27 mouse cellular contexts compared by ENCODE assay signal in the genomic region with DNA sequence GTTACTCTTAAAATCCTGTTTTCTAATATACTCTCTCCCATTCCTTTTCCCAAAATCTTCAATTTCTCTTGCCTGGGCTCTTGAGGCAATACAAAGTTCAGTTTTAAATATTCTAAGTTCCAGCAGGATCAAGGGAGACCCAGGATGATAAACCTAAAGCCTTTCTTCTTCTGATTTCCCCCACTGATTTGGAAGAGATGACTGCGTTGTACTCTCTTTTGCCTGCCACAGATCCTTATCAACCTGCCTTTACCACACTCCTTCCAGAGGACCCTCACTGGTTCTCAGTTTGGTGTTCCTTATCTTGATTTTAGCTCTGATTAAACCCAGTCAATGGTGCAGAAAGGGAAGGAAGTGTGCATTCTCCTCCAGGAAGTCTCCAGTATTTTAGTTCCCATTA.
DNase-seq lines count a peak whose midpoint lies in the region; ATAC-seq and TF ChIP-seq lines count a peak whose summit lies in the region.
"Had no signal": no experiment of that assay in that cellular context is flagged by ENCODE, and none has a peak within 500 bp of the region (broad histone marks: within the 10 kb centered on the region; RNA-seq: fewer than 3 reads in every experiment).

No protein-coding gene starts in this region.

- H3K27ac ChIP-seq in thymus, adult 2 months (ENCODE audit: control insufficient read depth, insufficient read depth, low read length), result no peak overlapping the region
- H3K27ac ChIP-seq: embryonic facial prominence, embryonic 13.5 days; embryonic facial prominence, embryonic 15.5 days; forebrain, embryonic 10.5 days; forebrain, embryonic 12.5 days had no signal

- no peaks in the 10 kb centered on the region for H3K27me3 ChIP-seq in G1E (ENCODE audit: insufficient read depth, low read length)
- H3K27me3 ChIP-seq in thymus, adult 2 months (ENCODE audit: control insufficient read depth, insufficient read depth, low read length), result no peaks in the 10 kb centered on the region
- H3K27me3 ChIP-seq: CH12.LX; embryonic facial prominence, embryonic 13.5 days; embryonic facial prominence, embryonic 15.5 days; forebrain, embryonic 12.5 days had no signal

- no peaks in the 10 kb centered on the region for H3K4me1 ChIP-seq in G1E (ENCODE audit: insufficient read depth, low read depth, low read length)
- H3K4me1 ChIP-seq in thymus, adult 2 months (replicated peaks; ENCODE audit: control insufficient read depth, insufficient read depth, low read length), result no peaks in the 10 kb centered on the region
- H3K4me1 ChIP-seq: embryonic facial prominence, embryonic 13.5 days; embryonic facial prominence, embryonic 15.5 days; forebrain, embryonic 10.5 days; forebrain, embryonic 12.5 days had no signal

- H3K4me3 ChIP-seq in G1E (ENCODE audit: low read depth, low read length), result no peak overlapping the region
- H3K4me3 ChIP-seq in thymus, adult 2 months (ENCODE audit: control insufficient read depth, insufficient read depth, low read length), result no peak overlapping the region
- H3K4me3 ChIP-seq: embryonic facial prominence, embryonic 13.5 days; embryonic facial prominence, embryonic 15.5 days; erythroblast, embryonic 14.5 days; forebrain, embryonic 10.5 days; forebrain, embryonic 12.5 days had no signal

- WGBS in thymus, adult 2 months, result 3% methylated on average over 1 of the region's 1 CpGs

- DNase-seq in 416B (ENCODE audit: low read depth) (peak; percentile 83), G1E (ENCODE audit: low spot score) (no peak)
- no peak for DNase-seq in thymus, adult 2 months
- DNase-seq in frontal cortex, postnatal 10 days (ENCODE audit: low spot score in 2 of 2), result no peak
- no peak for DNase-seq in heart, adult 8-10 months (ENCODE audit: low spot score)
- DNase-seq: adrenal gland, adult 8-10 months; adrenal gland, postnatal 14 days; adrenal gland, postnatal 36 days; B cell, adult 2 months; cerebellum, adult 11-12 months; cerebellum, adult 2 months; cerebellum, adult 9-10 months; cerebellum, postnatal 10 days; cerebellum, postnatal 25 days; embryo, embryonic 11 days had no signal

- peak; percentile 22; the same call in 1 of the 2 replicates for ATAC-seq in G1E (ENCODE audit: extremely low read depth, insufficient number of reproducible peaks, low FRiP score, poor library complexity, severe bottlenecking)
- peak; percentile 50 for ATAC-seq in common myeloid progenitor, adult 5-6 weeks (replicated peaks; ENCODE audit: low read depth, poor library complexity, severe bottlenecking)
- ATAC-seq: activated CD4-positive, CD25-positive, alpha-beta regulatory T cell, adult 4 months; CD4-positive, CD25-positive, alpha-beta regulatory T cell, adult 4 months; forebrain, embryonic 14.5 days; forebrain, embryonic 16.5 days; Patski had no signal

- TF ChIP-seq POLR2A in thymus, adult 2 months (IDR thresholded peaks at IDR 0.05; ENCODE audit: control insufficient read depth, extremely low read depth, insufficient read depth, low read length, poor library complexity), result no peak

- H3K9me3 ChIP-seq in G1E (replicated peaks), result peaks cover 5% of the 10 kb centered on the region; the same call in 1 of the 2 replicates
- H3K9me3 ChIP-seq: embryonic facial prominence, embryonic 13.5 days; embryonic facial prominence, embryonic 15.5 days; forebrain, embryonic 10.5 days; forebrain, embryonic 12.5 days had no signal

- H3K36me3 ChIP-seq in G1E (replicated peaks), result no peaks in the 10 kb centered on the region
- no peaks in the 10 kb centered on the region for H3K36me3 ChIP-seq in thymus, adult 2 months (ENCODE audit: control insufficient read depth, insufficient read depth, low read length)
- H3K36me3 ChIP-seq: embryonic facial prominence, embryonic 13.5 days; embryonic facial prominence, embryonic 15.5 days; forebrain, embryonic 10.5 days; forebrain, embryonic 12.5 days had no signal

- TF ChIP-seq CTCF in G1E (IDR thresholded peaks at IDR 0.05; ENCODE audit: low read depth, low read length), result no peak
- TF ChIP-seq CTCF in thymus, adult 2 months (IDR thresholded peaks at IDR 0.05; ENCODE audit: borderline replicate concordance, control insufficient read depth, extremely low read depth, insufficient read depth, low read length, poor library complexity), result no peak
